Mouse (Mus musculus): ENCODE measurements around the gene Sept5.

The Sept5 gene

DNA sequence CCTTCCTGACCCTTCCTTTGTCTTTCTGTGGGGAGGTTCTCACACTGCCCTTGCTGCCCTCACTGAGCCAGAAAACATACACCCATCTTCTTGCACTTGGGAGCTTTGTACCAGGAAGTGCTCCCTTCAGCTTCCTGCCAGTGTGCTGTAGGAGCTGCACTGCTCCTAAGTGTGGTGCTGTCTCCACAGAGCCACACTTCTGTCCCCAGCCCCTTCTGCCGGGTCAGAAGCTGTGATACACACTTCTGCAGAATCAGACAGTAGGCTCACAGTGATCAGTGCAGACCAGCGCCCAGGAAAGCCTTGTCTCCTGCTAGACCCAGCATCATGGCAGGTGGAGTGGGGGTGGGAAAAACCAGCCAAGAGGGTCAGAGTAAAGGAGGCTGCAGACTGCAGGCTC is 3.1 kb upstream of the Sept5 start:
- DNase-seq (ENCODE audit: low spot score) = no peak

DNA sequence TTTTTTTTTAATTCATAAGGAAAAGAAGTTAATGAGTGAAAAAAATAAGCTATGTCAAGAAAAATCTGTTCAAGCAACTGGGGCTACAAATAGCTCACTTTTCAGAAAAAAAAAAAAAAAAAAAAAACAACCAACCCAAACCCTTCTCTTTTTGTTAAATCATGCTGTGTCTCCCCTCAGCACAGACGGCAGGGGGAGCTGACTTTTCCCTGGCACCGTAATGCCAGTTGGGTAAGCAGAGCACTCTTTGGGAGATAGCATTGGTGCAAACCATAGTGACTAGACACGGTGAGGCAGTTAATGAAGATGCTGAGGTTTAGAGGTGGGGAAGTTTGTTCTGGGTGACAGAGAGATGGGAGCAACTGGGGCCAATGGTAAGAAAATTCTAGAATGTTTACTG is 2.3 kb upstream of the Sept5 start:
- DNase-seq (ENCODE audit: low spot score) = no peak

DNA sequence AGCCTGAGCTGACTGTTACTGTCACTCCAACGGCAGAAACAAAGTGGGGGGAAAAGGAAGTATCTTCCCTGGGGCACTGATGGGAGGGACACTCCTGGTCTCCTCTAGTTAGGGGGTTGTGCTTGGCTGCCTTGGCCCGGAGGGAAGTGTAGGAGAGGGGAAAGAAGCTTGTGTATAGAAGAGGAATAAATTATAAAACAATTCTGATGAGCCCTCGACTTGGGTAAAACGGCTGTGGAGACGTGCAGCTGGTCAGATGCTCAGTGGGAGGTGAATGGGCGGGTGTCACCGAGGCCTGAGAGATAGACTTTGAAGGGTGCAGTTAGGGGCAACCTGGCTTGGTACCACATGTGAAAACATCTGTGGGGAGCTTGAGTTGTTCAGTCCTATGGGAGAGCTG is 1.4 kb upstream of the Sept5 start:
- DNase-seq (ENCODE audit: low spot score) = no peak

DNA sequence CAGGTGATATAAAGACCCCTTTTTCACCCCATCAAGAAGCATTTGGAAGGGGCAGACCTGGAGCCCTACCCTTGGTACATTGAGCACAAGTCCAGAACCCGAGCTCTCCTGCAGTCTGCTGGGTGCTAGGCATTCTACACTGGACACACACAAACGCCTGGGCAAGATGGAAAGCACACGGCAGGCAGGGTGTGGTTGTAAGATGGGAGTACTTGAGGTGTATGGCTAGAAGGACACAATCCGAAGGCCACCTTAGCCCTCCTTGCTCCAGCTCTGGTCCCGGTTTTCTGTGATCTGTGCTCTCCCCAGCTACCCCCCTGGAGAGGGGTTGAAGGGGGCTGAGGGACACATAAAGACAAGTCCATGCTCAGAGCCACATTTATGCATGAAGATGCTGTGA is 537 bp upstream of the Sept5 start:
- DNase-seq (ENCODE audit: low spot score) = no peak

DNA sequence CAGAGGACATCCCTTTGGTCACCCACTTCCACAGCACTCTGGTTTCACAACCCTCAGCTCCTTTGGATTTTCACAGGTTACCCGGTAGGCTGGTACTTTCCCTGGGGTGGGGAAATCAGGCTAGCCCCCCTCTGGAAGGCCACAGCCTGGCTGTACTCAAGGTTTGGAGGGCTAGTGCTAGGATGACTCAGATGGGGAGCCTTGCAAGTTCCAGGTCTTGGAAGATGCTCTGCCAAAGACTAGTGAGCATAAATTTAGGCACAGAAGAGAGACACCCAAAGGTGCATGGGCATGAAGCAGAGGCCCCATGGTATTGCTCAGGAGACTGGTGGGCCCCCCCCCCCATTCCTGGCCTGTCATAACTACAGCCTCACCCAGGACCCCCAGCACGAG is 810 bp downstream of the Sept5 start:
- DNase-seq (ENCODE audit: low spot score) = no peak

DNA sequence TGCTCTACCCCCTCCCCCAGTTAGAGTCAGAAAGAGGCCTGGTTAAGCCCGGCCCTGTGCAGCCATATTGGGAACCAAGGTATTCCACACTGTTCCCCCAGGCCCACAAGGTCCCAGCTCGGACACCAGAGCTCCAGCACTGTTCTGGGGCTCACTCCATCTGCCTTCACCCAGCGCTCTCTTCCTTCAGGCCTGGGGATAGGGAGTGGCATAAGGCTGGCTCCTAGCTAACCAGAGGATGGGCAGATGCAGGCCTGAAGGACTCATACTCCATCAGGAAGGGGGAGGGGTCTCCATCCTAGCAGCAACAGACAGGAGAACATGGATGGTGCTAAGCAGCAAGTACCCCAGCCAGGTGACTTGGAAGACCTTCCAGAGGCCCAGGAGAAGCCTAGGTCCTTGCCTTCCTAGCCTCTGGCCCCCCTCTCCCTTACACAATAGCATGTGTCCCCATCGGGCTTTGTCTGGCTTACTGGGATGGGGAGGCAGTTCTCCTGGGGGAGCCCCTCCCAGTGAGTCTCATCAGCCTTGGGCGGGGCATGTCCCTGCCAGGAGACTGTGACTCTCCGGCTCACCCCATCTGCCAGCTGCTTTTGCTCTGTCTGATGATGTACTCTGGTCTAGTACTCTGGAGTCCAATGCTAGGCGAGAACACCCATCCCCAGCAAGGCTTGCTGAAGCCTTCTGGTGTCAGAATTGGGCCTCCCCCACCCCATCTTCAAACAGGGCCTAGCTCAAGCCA is 1.4 kb downstream of the Sept5 start:
- DNase-seq (ENCODE audit: low spot score) = no peak

DNA sequence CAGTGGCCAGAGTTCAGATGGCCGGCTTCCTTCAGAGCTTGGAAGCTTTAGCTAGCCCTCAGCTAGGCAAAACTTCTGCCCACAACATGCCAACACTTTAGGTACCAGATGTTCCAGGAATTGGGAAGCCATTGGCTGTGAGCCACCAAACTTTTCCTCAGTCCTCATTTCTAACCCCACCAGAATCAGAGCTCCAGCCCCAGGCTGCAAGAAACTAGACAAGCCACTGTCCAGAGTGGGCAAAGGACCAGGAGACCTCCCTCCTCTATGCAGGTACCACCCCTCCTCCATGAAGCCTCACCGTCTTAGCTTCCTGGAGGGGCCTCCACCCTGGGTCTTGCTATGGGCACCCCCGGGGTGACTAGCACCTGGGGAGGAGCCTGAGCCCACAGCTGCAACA is 2.6 kb downstream of the Sept5 start:
- no peak for DNase-seq (ENCODE audit: low spot score)

DNA sequence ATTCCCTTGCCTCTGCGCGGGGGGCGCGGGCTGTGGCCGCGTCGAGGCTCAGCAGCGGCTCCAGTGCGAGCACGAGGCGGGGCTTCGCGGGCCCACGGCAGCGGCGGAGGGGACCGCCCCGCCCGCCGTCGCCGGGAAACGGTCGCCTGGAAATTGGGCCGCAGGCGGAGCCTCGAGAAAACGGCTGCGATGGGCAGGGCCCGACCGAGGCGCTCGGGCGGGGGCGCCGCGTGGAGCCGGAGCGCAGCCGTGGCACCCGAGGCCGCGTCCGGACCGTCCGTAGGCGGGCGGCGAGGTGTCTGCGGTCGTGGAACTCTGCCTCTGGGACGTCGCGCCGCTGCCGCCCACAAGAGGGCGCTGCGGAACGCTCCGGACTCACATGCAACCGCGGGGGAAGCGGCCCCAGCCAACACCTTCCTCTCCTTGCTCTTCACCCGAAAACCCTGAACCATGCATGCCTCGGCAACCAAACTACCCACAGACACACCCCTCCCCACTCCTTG is 3.3 kb downstream of the Sept5 start, which contains the start of gene Gm49601:
Gene Gm49601 (minus strand): TSS at position 52 of the 503 bp plus-strand sequence.
- DNase-seq (ENCODE audit: low spot score) = peak; percentile 83

DNA sequence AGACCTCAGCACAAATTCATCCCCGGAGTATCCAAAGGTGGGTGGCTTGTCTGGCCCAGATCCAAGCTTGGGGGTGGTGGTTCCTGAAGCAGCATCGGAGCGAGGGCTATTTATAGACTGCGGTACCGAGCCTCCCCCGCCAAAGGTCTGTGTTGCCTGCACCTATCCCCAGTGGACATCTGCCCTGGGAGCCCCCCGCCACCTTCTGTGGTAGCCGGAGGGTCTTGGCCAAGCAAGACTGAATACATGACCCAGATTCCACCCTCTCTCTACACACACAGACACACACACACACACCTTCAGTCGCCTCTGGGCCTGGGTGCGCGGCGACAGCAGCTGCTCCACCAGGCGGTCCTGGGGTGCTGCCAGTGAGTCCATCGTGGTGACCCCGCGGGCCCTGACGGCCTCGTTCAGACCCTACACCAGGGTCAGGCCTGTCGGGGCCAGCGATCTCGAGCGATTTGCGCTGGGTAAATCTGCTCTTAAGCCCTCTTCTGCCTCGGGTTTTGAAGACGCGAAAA is 3.9 kb downstream of the Sept5 start:
- no peak for DNase-seq (ENCODE audit: low spot score)

DNA sequence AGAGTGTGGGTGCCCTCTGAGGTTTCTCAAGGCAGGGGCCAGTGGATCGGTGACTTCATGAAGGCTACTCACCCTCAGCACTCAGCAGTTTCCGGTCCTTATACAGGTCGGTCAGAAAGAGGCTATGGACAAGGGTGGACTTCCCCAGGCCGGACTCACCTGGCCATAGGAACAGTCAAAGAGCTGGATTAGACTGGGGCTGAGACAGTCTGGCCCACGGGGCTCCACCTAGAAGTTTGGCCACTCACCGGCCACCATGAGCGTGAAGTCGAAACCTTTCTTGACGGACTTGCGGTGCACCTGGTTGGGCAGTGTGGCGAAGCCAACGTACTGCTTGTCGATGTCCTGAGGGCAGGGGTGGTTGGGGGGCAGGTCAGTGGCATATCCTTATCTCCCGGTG is 4.7 kb downstream of the Sept5 start:
- DNase-seq (ENCODE audit: low spot score) = no peak

DNA sequence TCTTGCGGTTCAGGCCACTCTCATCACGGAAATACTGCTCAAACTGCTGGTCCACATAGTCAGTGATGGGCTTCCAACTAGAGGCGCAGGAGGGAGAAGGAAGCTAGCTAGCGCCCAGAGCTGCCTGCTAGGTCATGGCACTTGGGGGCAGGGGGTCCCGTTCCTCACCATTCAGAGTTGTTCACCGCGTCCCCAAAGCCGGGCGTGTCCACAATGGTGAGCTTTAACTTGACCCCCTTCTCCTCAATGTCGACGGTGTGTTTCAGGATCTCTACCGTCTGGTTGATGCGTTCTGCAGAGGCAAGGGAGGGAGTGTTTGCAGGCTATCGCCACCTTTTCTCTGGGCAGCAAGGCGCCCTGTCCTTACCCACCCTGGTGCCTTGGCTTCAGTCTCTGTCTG is 5.1 kb downstream of the Sept5 start:
- DNase-seq (ENCODE audit: low spot score) = no peak

DNA sequence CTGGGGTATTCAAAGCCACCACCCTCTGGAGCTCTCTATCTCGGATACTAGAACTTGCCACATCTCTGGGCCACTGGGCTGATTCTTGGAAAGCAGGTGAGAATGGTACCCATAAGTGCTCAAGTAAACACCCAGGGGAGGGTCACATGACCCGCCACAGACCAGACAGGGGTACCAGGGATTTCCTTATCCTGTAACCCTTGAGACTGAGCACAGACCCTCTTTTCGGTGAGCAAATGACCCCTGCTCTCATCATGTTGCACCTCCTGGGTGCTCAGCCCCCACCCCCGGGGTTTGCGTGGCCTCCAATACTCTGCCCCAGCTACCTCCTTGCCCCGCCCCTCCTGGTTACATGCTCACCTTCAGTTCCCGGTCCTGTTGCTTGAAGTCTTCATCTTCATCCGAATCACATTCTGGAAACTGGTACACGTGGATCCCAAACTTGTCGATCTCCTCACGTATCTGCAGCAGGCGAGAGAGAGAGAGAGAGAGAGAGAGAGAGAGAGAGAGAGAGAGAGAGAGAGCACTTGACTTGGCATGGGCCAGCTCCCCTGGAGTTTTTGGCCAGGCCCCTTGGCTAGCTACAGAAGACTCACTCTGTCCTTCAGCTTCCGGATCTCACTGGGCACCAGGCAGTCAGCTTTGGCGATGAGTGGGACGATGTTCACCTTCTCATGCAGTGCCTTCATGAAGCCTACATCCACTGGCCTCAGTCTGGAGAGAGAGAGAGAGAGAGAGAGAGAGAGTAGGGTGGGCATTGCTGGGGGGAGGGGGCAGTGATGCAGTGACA is 5.8 kb downstream of the Sept5 start:
- DNase-seq (ENCODE audit: low spot score) = no peak

DNA sequence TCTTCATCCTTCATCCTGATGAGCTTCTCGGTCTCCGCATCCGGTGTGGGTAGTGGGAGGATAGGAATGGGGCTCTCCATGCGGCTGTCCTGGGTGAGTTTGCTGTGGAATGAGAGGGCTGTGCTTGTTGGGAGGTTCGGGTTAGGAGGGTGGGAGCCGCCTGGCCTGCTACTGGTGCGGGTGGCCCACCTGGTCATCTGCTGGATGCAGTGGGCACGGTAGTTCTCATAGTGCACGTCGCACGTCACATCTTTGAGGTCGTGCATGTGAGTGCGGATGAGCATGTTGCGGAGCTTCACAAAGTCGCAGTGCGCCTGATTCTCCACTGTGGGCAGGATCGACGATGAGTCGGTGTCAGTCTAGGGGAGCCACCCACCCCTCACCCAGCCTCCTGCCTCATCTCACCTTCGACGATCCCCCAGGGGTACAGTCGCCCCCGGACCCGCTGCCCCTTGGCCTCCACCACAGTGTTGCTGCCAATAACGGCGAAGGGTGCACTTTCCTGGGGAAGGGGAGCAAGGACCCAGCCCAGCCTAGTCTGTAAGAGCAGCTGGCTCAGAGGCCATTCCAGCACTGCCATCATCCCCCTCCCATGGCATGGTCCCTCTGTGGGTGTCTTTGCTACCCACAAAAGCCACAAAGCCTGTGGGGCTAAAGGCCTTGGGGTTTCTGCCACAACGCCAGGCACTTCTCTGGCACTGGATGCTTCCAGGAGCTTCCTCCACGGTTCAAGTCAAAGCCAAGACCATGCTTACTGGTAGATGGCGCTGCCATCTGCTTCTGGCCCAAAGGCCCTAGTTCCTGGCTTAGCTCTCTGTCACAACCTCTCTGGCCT is 6.6 kb downstream of the Sept5 start:
- no peak for DNase-seq (ENCODE audit: low spot score)

DNA sequence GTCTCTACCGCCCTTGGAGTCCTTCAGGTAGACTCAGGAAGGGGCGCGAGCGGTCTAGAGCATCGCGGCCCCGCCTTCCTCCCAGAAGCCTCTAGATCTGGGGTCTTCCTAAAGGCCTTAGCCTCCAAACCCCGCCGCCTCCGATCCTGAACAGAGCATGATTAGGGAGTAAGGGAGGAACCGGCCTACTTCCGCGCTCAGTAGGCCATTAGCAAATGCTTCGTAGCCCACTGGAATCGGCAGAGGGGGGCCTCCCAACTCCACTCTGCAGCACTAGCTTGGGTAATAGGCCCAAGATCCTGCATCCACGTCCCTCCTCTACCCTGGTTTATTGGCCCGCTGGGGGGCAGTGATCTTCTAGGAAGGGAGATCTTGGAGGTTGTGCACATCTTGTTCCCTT is 7.7 kb downstream of the Sept5 start, which contains the start of gene Gp1bb:
Gene Gp1bb (minus strand): TSS at position 385 of the 400 bp plus-strand sequence.
- no peak for DNase-seq (ENCODE audit: low spot score)

DNA sequence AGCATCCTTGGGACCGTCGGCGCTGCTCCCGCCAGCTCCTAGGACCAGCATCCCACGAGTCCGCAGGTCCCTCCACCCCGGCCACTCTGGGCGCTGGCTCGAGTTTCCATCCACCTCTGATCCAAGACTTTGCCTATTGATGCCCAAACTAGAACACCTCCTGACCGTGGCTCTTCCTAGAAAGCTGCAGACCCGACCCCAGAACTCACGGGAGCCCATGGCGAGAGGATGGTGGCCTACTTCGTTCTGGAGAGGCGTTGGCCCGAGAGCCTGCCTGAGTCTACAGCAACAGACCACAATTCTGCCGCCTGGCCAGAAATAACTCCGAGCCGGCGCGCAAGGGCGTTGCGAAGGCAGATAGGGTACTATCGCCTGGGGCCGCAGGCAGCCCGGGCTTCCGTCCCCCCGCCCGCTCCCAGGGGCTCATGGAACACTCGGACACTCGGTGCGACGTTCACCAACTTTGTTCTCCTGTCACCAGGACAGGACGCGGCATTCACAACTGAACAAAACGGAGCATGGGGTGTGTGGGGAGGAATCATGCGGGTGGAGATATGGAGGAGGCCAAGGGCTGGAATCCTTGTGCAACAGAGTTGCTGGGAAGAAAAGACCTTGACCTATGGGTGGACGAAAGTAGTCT is 8.3 kb downstream of the Sept5 start:
- DNase-seq (ENCODE audit: low spot score) = no peak

DNA sequence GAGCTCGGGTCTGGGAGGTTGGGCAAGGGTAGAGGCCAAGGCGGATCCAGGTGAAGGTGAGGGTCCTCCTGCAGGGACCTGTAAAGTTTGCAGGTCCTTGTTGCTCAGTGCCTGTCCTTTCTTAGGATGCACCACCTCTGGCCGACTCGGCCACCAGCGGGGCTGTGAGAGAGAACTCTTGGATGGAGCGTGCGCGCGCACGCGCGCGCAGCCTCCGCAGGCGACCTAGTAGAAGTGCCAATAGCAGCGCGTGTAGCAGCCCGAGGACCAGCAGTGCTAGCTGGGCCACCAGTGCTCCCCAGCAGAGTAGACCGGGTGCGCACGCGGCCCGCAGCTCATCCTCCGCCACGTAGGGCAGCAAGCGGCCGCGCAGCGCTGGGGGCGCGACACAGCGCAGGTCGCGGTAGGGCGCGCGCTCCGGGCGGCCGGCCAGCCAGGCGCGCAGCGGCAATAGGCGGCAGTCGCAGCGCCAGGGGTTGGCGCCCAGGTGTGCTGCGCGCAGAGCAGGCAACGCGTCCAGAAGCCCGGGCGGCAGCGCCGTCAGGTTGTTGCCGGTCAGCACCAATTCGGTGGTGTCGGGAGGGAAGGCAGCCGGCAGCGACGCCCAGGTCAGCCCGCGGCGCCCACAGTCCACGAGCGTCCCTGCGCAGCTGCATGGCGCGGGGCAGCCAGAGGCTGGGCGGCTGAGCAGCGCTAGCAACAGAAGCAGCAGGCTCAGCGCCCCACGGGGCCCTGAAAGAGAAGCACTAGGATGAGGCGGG is 9.0 kb downstream of the Sept5 start:
- DNase-seq (ENCODE audit: low spot score) = no peak

DNA sequence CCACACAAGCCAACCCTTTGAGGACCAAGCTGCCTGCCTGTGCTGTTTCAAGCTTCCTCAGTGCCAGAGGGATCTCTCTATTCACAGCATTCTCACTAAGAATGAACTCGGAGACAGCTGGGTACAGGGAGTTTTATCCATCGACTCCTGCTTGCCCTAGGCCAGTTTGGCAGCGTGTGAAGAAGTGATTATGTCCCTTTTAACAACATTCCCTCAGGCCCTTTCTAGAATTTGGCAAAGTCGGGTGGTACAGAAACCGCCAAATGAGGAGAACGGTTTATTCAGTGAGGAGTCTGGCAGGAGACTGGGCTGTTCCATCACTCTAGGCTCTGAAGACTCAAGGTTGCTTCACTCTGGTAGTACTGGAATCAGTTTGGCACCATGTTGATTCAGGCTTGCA is 9.6 kb downstream of the Sept5 start:
- DNase-seq (ENCODE audit: low spot score) = no peak

DNA sequence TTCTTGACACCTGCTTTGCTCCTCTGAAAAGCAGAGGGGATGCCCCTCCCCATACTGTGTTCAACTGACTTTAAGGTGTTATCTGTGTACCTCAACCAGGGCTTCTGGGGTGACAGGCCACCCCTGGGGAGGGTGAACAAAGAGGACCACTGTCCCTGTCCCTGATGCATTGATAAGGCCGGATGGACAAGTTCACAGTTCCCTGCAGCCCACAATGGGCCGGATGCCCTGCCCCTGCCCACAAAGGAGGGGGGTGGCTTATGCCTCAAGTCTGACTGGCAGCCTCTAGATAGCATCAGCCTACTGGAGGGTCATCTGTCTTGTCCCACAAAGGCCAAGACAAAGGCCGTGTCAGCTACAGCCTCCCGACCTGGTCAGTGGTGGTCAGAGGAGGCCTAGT is 10.6 kb downstream of the Sept5 start:
- DNase-seq (ENCODE audit: low spot score) = no peak

DNA sequence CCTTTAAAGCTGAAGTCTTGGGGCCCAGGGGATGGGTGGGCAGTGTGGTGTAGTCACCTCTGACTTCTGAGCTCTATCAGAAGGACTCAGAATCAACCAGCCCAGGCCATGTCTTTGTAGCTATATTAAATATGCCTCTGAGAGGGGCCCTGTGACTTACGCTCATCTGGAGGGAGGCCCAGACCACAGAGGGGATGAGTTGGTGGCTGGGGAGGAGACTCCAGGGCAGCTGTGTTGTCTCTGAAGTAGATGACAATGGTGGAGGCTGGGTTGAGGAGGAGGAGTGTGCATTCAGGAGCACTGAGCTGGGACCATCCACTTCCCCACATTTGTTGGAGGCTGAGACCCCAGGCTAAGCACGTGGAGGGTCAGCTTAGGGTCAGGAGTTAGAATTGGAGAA is 11.5 kb downstream of the Sept5 start:
- DNase-seq (ENCODE audit: low spot score) = no peak

DNA sequence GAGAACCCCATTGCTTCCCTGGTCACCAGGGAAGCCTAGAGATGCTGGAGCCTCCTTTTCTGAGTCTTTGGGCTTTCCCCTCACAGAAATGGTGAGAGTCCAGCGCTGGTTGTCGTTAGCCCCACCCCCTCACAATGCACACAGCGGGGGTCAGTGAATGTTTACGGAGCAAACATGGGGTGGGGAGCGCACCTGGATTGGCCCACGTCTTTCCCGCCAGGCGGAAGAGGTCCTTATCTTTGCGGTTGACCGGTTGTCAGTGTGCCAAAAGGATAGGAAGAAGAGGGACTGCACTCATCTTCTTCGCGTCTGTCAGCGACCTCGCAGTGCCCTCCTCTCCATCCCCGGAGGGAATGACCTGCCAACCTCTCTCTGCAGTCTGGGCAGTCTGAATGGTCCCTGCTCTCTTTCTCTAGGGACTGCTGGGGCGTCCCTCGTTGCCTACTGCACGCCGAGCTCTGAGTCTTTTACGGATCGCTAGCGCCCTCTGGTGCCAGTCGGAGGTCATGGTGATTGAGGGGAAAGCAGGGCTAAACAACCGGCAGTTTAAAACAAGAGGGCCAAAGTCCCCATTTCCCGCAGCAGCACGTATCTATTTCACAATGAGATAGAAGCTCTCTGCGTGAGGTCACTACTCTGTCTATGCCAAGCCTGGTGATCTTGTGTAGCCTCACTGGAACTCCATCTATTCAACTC is 12.2 kb downstream of the Sept5 start:
- DNase-seq (ENCODE audit: low spot score) = peak; percentile 78

Measured in testis, postnatal 14 days (tissue).